Mouse (Mus musculus) hematopoietic stem cell, adult 5-6 weeks (primary cell): ENCODE data around the gene Itprid2. TPM values are rescaled to one million over a fixed set of nuclear protein-coding genes. Genes with fewer than 3 reads are reported as not detected.

Experiments used
- ATAC-seq, 2 experiments: fragments of 125-278 bp in 1 of 2; replicated peaks in 1 of 2; 2 replicates each; pipeline ENCODE4 v1.8.0; 2016 to 2017; ENCODE audit warnings: inconsistent platforms in 2 of 2, mild to moderate bottlenecking in 2 of 2, moderate number of reproducible peaks in 2 of 2, low read depth in 1 of 2, moderate TSS enrichment in 1 of 2; ENCODE audit not compliant: low FRiP score in 2 of 2, poor library complexity in 2 of 2, severe bottlenecking in 2 of 2, insufficient read depth in 1 of 2, low TSS enrichment in 1 of 2
- total RNA-seq: library from RNA; stranded (forward); fragments of 172-1452, 232-1000 nt; gene quantifications from 2 replicates; pipeline ENCODE4 v1.2.3, GENCODE M21; 2017

Gene Itprid2
- total RNA-seq, 1 experiment from 2014 or later: 19.5 TPM

DNA sequence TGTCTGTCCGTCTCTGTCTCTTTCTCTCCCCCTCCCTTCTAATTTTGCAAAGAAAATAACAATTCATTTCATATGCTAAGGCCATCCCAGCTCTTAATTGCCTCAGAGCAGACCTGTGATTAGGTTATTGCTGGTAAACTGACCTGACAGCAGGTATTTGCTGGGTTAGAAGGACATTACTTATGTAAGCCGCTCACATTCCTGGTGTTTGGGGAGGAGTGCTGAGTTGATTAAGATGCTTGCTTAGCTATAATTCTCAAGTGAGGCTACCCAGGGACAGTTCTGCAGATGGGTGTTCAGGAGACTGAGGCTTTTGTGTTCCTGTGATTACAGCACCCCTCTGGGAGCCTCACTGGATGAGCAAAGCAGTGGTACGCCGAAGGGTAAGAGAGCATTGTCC lies 3.8 kb downstream of the Itprid2 start:
- no peak for ATAC-seq

DNA sequence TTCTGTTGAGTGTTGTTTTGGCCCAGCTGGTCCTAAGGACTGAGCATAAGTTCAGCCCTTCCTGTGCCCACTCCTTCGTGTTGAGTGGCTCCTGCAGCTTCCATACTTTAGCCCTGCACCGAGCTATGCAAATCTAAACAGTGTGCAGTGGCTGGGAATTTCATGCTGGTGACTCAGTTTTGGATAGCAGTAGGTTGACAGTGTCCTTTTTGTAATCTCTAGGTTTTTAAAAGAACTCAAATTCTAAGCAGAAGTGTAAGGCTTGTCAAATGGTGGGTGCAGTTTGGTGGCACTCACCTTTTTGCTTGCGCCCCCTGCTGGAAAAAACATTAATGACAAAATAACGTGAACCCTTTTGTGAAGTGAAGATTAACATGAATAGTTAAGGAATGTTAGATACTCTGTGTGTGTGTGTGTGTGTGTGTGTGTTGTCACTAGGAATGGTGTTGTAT lies 11.1 kb downstream of the Itprid2 start:
- peak; percentile 49 to 81 for ATAC-seq

GRCm38 (mm10) chr2:79647094-79647493 lies 11.9 kb downstream of the Itprid2 start:
- ATAC-seq: no peak

GRCm38 (mm10) chr2:79647728-79648127 lies 12.6 kb downstream of the Itprid2 start:
- ATAC-seq: no peak

- no peak for ATAC-seq
These were observed 16.0 kb downstream of the Itprid2 start for GRCm38 (mm10) chr2:79651185-79651584.

- ATAC-seq: no peak
These were observed 16.5 kb downstream of the Itprid2 start for GRCm38 (mm10) chr2:79651701-79652100.

DNA sequence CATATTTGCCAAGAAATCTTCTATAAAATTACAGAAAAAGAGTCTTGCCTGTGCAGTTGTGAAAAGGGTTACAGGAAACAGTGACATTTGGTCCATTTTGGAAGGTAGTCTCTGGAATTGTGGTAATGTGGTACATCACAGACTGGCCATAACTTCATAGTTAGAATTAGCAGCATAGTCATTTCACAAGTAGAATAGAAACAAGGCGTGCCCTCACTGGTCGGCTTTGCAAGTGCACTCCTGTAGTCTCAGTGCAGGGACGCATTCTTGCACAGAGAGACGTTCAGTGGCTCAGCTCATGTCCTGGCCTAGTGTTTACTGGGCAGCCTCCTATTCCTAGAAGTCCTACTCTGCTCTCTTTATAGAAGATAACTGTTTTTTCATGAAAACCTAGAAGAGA lies 17.4 kb downstream of the Itprid2 start:
- ATAC-seq: no peak

DNA sequence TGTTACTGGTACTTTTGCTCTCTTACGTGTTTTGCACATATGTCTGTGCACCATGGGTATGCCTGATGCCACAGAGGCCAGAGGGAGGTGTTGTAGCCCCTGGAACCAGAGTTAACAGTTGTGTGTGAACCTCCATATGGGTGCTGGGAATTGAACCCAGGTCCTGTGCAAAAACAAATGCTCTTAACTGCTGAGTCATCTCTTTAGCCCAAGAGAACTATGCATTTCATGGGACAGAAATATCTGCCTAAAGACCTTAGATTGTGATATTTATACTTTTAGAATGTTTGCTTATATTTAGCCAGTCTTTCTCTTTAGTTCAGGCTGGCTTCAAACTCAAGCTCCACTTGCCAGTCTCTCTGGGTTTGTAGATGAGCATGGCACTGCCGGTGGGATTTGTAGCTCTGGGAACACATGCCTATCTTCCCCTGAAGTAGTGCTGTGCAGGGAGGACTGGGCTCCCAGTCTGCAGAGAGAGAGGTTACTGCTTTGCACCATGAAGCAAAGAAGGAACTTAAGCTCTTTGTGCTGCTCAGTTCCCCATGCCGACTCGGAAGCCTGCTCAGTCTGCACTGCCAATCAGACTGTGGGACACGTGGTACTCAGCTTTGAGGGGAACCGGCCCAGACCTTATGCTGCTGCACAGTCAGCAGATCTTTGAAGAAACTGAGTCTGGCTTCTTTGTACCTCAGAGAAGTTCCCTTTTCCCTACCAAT lies 18.1 kb downstream of the Itprid2 start:
- ATAC-seq: peak; percentile 89 to 95

GRCm38 (mm10) chr2:79653809-79654164 lies 18.6 kb downstream of the Itprid2 start:
- no peak for ATAC-seq

DNA sequence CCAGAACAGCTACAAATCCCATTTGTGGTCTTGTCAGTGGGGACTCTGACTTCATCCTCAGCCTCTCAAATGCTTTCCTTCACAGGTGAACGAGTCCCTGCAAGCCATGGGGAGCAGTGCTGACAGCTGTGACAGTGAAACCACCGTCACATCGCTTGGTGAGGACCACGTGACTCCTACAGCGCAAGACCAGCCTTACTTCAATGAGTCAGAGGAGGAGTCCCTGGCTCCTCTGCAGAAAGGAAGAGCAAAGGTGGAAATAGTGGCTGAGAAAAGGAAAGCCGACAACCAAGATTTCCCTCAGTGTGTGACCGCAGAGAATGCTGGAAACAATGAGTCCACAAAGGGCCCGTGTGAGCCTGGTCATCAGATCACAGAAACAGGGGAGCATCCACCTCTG lies 21.9 kb downstream of the Itprid2 start:
- no peak for ATAC-seq

GRCm38 (mm10) chr2:79660417-79661185 lies 25.4 kb downstream of the Itprid2 start:
- ATAC-seq: no peak

DNA sequence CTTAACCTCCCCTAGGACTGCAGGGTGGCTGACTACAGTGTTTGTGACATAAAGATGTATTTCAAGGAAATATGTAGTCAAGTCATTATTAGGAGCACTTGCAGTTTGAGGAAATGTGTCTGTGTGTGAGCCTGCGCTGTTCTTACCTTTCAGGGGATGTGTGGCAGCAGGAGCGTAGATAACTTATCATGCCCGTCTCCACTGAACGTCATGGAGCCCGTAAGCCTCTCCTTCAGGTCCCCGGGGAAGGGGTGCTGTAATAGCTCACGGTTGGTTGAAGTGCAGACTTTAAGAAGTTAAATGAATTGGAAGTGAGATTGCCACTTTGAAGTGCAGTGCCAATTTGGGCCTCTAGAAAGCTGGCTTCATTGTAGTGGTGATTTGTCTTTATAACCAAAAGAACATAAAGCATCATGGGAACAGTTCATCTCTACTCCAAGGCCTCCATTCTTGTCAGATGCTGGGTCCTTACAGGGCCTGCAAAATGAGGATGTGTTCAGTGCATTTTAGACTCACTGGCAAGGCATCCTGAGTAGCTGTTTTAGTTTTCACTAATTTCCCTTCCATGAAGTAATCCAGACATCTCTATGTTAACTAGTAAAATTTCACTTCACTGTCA lies 26.4 kb downstream of the Itprid2 start:
- no peak for ATAC-seq

- ATAC-seq: no peak
These were observed 29.6 kb downstream of the Itprid2 start for GRCm38 (mm10) chr2:79664532-79665286.

DNA sequence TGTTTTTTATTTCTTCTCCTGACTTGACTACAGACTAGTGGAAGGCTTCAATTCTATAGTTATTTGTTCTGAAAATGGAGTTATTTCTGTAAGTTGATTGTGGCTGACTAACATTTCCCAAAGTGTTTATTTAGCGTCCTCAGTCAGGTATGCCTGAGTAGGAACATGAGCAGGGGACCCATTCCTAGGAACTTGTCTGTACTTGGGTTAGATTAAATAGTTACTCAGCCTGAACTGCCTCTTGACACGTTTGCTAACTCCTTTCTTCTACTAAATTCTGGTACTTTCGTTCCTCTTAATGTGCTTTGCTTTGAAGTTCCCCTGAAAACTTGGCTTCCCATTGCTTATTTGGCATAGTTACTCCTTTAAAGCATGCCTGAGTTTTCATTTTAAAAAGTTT lies 30.3 kb downstream of the Itprid2 start:
- ATAC-seq: no peak

- ATAC-seq: no peak
These were observed 40.1 kb downstream of the Itprid2 start for GRCm38 (mm10) chr2:79675266-79675665.

- ATAC-seq: no peak
These were observed 42.6 kb downstream of the Itprid2 start for GRCm38 (mm10) chr2:79677663-79678257.

DNA sequence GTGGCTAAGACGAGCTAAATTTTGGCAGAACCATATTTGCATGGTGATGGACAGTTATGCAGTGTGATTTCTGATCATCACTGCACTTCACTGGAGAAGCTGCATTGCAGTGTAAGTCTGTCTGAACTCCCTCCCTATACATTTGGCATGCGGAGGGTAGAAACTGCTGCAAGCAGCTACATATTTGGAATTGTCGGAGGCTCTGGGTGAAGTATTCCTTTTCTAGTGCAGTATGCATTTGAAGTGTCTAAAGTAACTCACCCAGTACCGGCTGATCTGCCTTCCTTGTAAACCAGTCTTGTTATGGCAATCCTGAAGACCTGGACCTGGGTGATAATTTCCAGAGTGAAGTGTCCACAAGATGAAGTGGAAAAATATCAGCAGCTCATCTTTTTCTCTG lies 46.5 kb downstream of the Itprid2 start:
- no peak for ATAC-seq
